Mouse (Mus musculus) heart, embryonic 15.5 days (tissue): ENCODE results near the gene Terf2ip. TPM values are rescaled to one million over a fixed set of nuclear protein-coding genes. Genes with fewer than 3 reads are reported as not detected.

Experiments
- ATAC-seq: fragments of 200-750 bp; cut with Nextera tagmentation; replicated peaks from 2 replicates; pipeline ENCODE4 v1.8.0; 2017; ENCODE audit warnings: low read depth, moderate TSS enrichment; ENCODE audit not compliant: insufficient number of reproducible peaks, insufficient read depth, low FRiP score
- H3K27ac ChIP-seq: fragments of 300-500 bp; sonication (generic); 2 replicates; pipeline ENCODE4 v1.5.1; 2015; ENCODE audit warnings: mild to moderate bottlenecking, inconsistent platforms
- H3K27me3 ChIP-seq: fragments of 300-500 bp; sonication (generic); 2 replicates; pipeline ENCODE4 v1.6.1; 2015; ENCODE audit warnings: inconsistent platforms
- H3K36me3 ChIP-seq: fragments of 300-500 bp; sonication (generic); 2 replicates; pipeline ENCODE4 v1.6.1; 2015; ENCODE audit warnings: mild to moderate bottlenecking, inconsistent platforms
- H3K4me1 ChIP-seq: fragments of 300-500 bp; sonication (generic); replicated peaks from 2 replicates; pipeline ENCODE4 v1.6.1; 2015; ENCODE audit warnings: inconsistent platforms
- H3K4me2 ChIP-seq: fragments of 300-500 bp; sonication (generic); 2 replicates; pipeline ENCODE4 v1.6.1; 2015; ENCODE audit warnings: inconsistent platforms, mild to moderate bottlenecking, moderate library complexity
- H3K4me3 ChIP-seq: fragments of 300-500 bp; sonication (generic); 2 replicates; pipeline ENCODE4 v1.5.1; 2015; ENCODE audit warnings: mild to moderate bottlenecking, inconsistent platforms
- H3K9ac ChIP-seq: fragments of 300-500 bp; sonication (generic); 2 replicates; pipeline ENCODE4 v1.6.1; 2015; ENCODE audit warnings: mild to moderate bottlenecking, inconsistent platforms
- H3K9me3 ChIP-seq: fragments of 300-500 bp; sonication (generic); replicated peaks from 2 replicates; pipeline ENCODE4 v1.6.1; 2016; ENCODE audit warnings: inconsistent platforms
- WGBS: fragments of 180-500 bp; shearing (Covaris S2); methylation state at CpG from one replicate; pipeline ENCODE4 v1.1.7; 2015; ENCODE audit warnings: mixed read lengths; 5-methylcytosine and 5-hydroxymethylcytosine counted together
- polyA plus RNA-seq: library from polyadenylated mRNA; unstranded; fragments of >200 nt; fragmentation: Nextera tagmentation; extraction: Ambion mirVana; gene quantifications from 2 replicates; pipeline ENCODE4 v1.2.1, GENCODE M21; 2015

The Terf2ip gene
- polyA plus RNA-seq, 1 experiment from 2014 or later = 15.6 TPM

GRCm38 (mm10) chr8:111976326-111976725, 34.9 kb upstream of the Terf2ip start:
- Histone ChIP-seq H3K9me3 (no peaks in the 10 kb centered on the region), H3K36me3 (peaks cover 18% of the 10 kb centered on the region), H3K4me3 (no peak overlapping the region), H3K9ac (no peak overlapping the region), H3K4me1 (no peaks in the 10 kb centered on the region), H3K27ac (no peak overlapping the region), H3K4me2 (no peak overlapping the region), H3K27me3 (no peaks in the 10 kb centered on the region)
- ATAC-seq = no peak
- 68% methylated on average over 2 of the region's 2 CpGs for WGBS

- H3K4me1 ChIP-seq = no peaks in the 10 kb centered on the region
- peaks cover 20% of the 10 kb centered on the region for H3K36me3 ChIP-seq
- no peaks in the 10 kb centered on the region for H3K9me3 ChIP-seq
- no peak overlapping the region for H3K4me2 ChIP-seq
- no peak overlapping the region for H3K9ac ChIP-seq
- no peak for ATAC-seq
- H3K27ac ChIP-seq = no peak overlapping the region
- no peak overlapping the region for H3K4me3 ChIP-seq
- WGBS = 70% methylated on average over 10 of the region's 10 CpGs
- no peaks in the 10 kb centered on the region for H3K27me3 ChIP-seq
These were observed 33.1 kb upstream of the Terf2ip start for GRCm38 (mm10) chr8:111978147-111978546.

- no peaks in the 10 kb centered on the region for H3K27me3 ChIP-seq
- peaks cover 11% of the 10 kb centered on the region; the same call in 1 of the 2 replicates for H3K36me3 ChIP-seq
- no peak overlapping the region for H3K27ac ChIP-seq
- peaks cover 10% of the 10 kb centered on the region; the same call in 1 of the 2 replicates for H3K4me1 ChIP-seq
- H3K9me3 ChIP-seq = no peaks in the 10 kb centered on the region
- no peak overlapping the region for H3K4me2 ChIP-seq
- H3K4me3 ChIP-seq = no peak overlapping the region
- ATAC-seq = no peak
- WGBS = 74% methylated on average over 7 of the region's 7 CpGs
- H3K9ac ChIP-seq = no peak overlapping the region
These were observed 29.1 kb upstream of the Terf2ip start for GRCm38 (mm10) chr8:111982116-111982515.

- ATAC-seq = no peak
- H3K27me3 ChIP-seq = no peaks in the 10 kb centered on the region
- peaks cover 10% of the 10 kb centered on the region; the same call in 1 of the 2 replicates for H3K4me1 ChIP-seq
- H3K36me3 ChIP-seq = peaks cover 19% of the 10 kb centered on the region
- 57% methylated on average over 10 of the region's 10 CpGs for WGBS
- no peaks in the 10 kb centered on the region for H3K9me3 ChIP-seq
- H3K4me3 ChIP-seq = no peak overlapping the region
- H3K27ac ChIP-seq = no peak overlapping the region; the same call in 1 of the 2 replicates
- no peak overlapping the region for H3K4me2 ChIP-seq
- no peak overlapping the region for H3K9ac ChIP-seq
These were observed 26.7 kb upstream of the Terf2ip start for GRCm38 (mm10) chr8:111984511-111984910.

GRCm38 (mm10) chr8:111989911-111990310, 21.3 kb upstream of the Terf2ip start:
- no peak overlapping the region for H3K9ac ChIP-seq
- H3K36me3 ChIP-seq = peaks cover 30% of the 10 kb centered on the region
- H3K27ac ChIP-seq = no peak overlapping the region
- WGBS = 16% methylated on average over 7 of the region's 7 CpGs
- peaks cover 12% of the 10 kb centered on the region; the same call in 1 of the 2 replicates for H3K4me1 ChIP-seq
- H3K9me3 ChIP-seq = no peaks in the 10 kb centered on the region
- no peak overlapping the region for H3K4me2 ChIP-seq
- no peak; the same call in 1 of the 2 replicates for ATAC-seq
- H3K4me3 ChIP-seq = no peak overlapping the region
- H3K27me3 ChIP-seq = no peaks in the 10 kb centered on the region

- H3K36me3 ChIP-seq = peaks cover 43% of the 10 kb centered on the region
- peak overlapping the region; percentile 83 for H3K4me2 ChIP-seq
- peak overlapping the region; percentile 95 for H3K4me3 ChIP-seq
- H3K9ac ChIP-seq = 0 out of 2 replicates have a peak overlapping the region, but pooled peaks have one; percentile 86
- H3K27me3 ChIP-seq = no peaks in the 10 kb centered on the region
- WGBS = 54% methylated on average over 8 of the region's 8 CpGs
- no peaks in the 10 kb centered on the region for H3K9me3 ChIP-seq
- H3K27ac ChIP-seq = no peak overlapping the region
- peaks cover 9% of the 10 kb centered on the region; the same call in 1 of the 2 replicates for H3K4me1 ChIP-seq
- ATAC-seq = no peak
These were observed 19.9 kb upstream of the Terf2ip start for GRCm38 (mm10) chr8:111991278-111991677.

- H3K27ac ChIP-seq = peak within 1 kb of the TSS; percentile 53
- H3K9ac ChIP-seq = peak within 1 kb of the TSS; percentile 86
- H3K36me3 ChIP-seq = peaks cover 50% of the 10 kb centered on the region
- peaks cover 9% of the 10 kb centered on the region; the same call in 1 of the 2 replicates for H3K4me1 ChIP-seq
- ATAC-seq = peak; percentile 91
- peak within 1 kb of the TSS; percentile 95 for H3K4me3 ChIP-seq
- no peaks in the 10 kb centered on the region for H3K9me3 ChIP-seq
- peak within 1 kb of the TSS; percentile 83 for H3K4me2 ChIP-seq
- 3% methylated on average over 33 of the region's 33 CpGs for WGBS
- H3K27me3 ChIP-seq = no peaks in the 10 kb centered on the region
These were observed 19.0 kb upstream of the Terf2ip start, which contains the start of gene Adat1 for GRCm38 (mm10) chr8:111992013-111992702. Adat1 (minus strand) TSS chr8:111992302.

GRCm38 (mm10) chr8:111992703-111993039, 18.5 kb upstream of the Terf2ip start:
- peaks cover 9% of the 10 kb centered on the region; the same call in 1 of the 2 replicates for H3K4me1 ChIP-seq
- peak overlapping the region; percentile 95; the same call in 1 of the 2 replicates for H3K4me3 ChIP-seq
- peaks cover 55% of the 10 kb centered on the region for H3K36me3 ChIP-seq
- H3K4me2 ChIP-seq = peak overlapping the region; percentile 83; the same call in 1 of the 2 replicates
- H3K27me3 ChIP-seq = no peaks in the 10 kb centered on the region
- 65% methylated on average over 3 of the region's 3 CpGs for WGBS
- no peak overlapping the region for H3K9ac ChIP-seq
- no peak for ATAC-seq
- H3K9me3 ChIP-seq = no peaks in the 10 kb centered on the region
- no peak overlapping the region for H3K27ac ChIP-seq

- Histone ChIP-seq H3K4me3 (no peak overlapping the region), H3K36me3 (peaks cover 61% of the 10 kb centered on the region), H3K9ac (no peak overlapping the region), H3K4me1 (no peaks in the 10 kb centered on the region), H3K27me3 (no peaks in the 10 kb centered on the region), H3K4me2 (no peak overlapping the region), H3K27ac (no peak overlapping the region), H3K9me3 (no peaks in the 10 kb centered on the region)
- no peak for ATAC-seq
These were observed 6.4 kb upstream of the Terf2ip start for GRCm38 (mm10) chr8:112004754-112005153.

GRCm38 (mm10) chr8:112005601-112006000, 5.6 kb upstream of the Terf2ip start:
- Histone ChIP-seq H3K4me1 (peaks cover 6% of the 10 kb centered on the region), H3K4me2 (no peak overlapping the region), H3K9ac (no peak overlapping the region), H3K36me3 (peaks cover 52% of the 10 kb centered on the region), H3K4me3 (no peak overlapping the region), H3K27ac (no peak overlapping the region), H3K9me3 (no peaks in the 10 kb centered on the region), H3K27me3 (no peaks in the 10 kb centered on the region)
- no peak for ATAC-seq
- 86% methylated on average over 6 of the region's 6 CpGs for WGBS

GRCm38 (mm10) chr8:112007669-112008068, 3.5 kb upstream of the Terf2ip start:
- Histone ChIP-seq H3K4me2 (no peak overlapping the region), H3K27me3 (no peaks in the 10 kb centered on the region), H3K4me1 (peaks cover 12% of the 10 kb centered on the region), H3K27ac (no peak overlapping the region), H3K9ac (no peak overlapping the region), H3K4me3 (no peak overlapping the region), H3K36me3 (peaks cover 32% of the 10 kb centered on the region), H3K9me3 (no peaks in the 10 kb centered on the region)
- 88% methylated on average over 2 of the region's 2 CpGs for WGBS
- no peak for ATAC-seq

GRCm38 (mm10) chr8:112009558-112009957, 1.6 kb upstream of the Terf2ip start:
- no peak for ATAC-seq
- H3K4me3 ChIP-seq = no peak overlapping the region
- no peak overlapping the region for H3K9ac ChIP-seq
- no peaks in the 10 kb centered on the region for H3K9me3 ChIP-seq
- peaks cover 16% of the 10 kb centered on the region for H3K36me3 ChIP-seq
- H3K4me2 ChIP-seq = no peak overlapping the region
- no peak overlapping the region for H3K27ac ChIP-seq
- H3K27me3 ChIP-seq = no peaks in the 10 kb centered on the region
- WGBS = 88% methylated on average over 7 of the region's 7 CpGs
- peaks cover 18% of the 10 kb centered on the region for H3K4me1 ChIP-seq
